Mouse (Mus musculus) E14TG2a.4 (cell line): ENCODE results near the gene Fbxl3.

Experiments
- H3K27me3 ChIP-seq: 2 replicates; pipeline ENCODE4 v1.6.1; 2014; ENCODE audit warnings: low read length, control low read depth; ENCODE audit not compliant: insufficient read depth
- H3K36me3 ChIP-seq: 2 replicates; pipeline ENCODE4 v1.6.1; 2014; ENCODE audit warnings: low read length, control low read depth; ENCODE audit not compliant: insufficient read depth
- H3K4me1 ChIP-seq: replicated peaks from 2 replicates; pipeline ENCODE4 v1.6.1; 2014; ENCODE audit warnings: low read depth, low read length, control low read depth
- H3K4me3 ChIP-seq: replicated peaks from 2 replicates; pipeline ENCODE4 v1.5.1; 2014; ENCODE audit warnings: mild to moderate bottlenecking, low read length
- H3K9me3 ChIP-seq: 2 replicates; pipeline ENCODE4 v1.6.1; 2014; ENCODE audit warnings: low read length, control low read depth
- CTCF ChIP-seq: conservative IDR thresholded peaks from 2 replicates; pipeline ENCODE4 v1.5.1; 2014; ENCODE audit warnings: low read length
- NANOG ChIP-seq: IDR thresholded peaks from 2 replicates; pipeline ENCODE4 v1.6.1; 2014; ENCODE audit warnings: borderline replicate concordance, low read length, mixed read lengths
- POU5F1 ChIP-seq: IDR thresholded peaks from 2 replicates; pipeline ENCODE4 v1.6.1; 2014; ENCODE audit warnings: low read length, borderline replicate concordance

Gene Fbxl3

GRCm38 (mm10) chr14:103102246-103102645 lies 2.9 kb upstream of the Fbxl3 start:
- TF ChIP-seq NANOG (no peak), CTCF (no peak), POU5F1 (no peak)
- H3K36me3 ChIP-seq = no peaks in the 10 kb centered on the region
- H3K9me3 ChIP-seq = no peaks in the 10 kb centered on the region
- peaks cover 2% of the 10 kb centered on the region; the same call in 1 of the 2 replicates for H3K27me3 ChIP-seq
- H3K4me1 ChIP-seq = peaks cover 30% of the 10 kb centered on the region
- 0 out of 2 replicates have a peak overlapping the region, but pooled peaks have one; percentile 13 for H3K4me3 ChIP-seq

DNA sequence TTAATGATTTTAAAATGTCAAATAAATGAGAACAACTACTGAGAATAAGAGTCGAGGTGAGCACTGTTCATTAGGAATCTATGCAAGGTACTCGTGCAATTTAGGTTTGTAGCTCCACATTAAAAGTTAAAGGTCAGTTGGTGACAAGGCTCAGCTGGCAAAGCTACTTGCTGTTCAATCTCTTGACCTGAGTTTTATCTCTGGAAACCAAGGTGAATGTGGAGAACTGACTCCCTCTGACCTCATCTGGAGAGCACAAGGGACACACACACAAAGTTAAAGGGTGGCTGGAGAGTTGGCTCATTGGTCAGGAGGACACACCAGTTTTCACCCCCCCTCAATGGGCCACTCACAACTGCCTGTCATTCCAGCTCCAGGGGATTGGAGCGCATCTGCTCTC lies 1.8 kb upstream of the Fbxl3 start:
- peaks cover 2% of the 10 kb centered on the region; the same call in 1 of the 2 replicates for H3K27me3 ChIP-seq
- H3K36me3 ChIP-seq = peaks cover 8% of the 10 kb centered on the region
- no peaks in the 10 kb centered on the region for H3K9me3 ChIP-seq
- no peak overlapping the region for H3K4me3 ChIP-seq
- TF ChIP-seq CTCF = no peak
- TF ChIP-seq POU5F1 = no peak
- no peak for TF ChIP-seq NANOG
- peaks cover 41% of the 10 kb centered on the region for H3K4me1 ChIP-seq

- no peak for TF ChIP-seq NANOG
- no peak for TF ChIP-seq CTCF
- TF ChIP-seq POU5F1 = no peak
- no peak overlapping the region; the same call in 1 of the 2 replicates for H3K4me3 ChIP-seq
- no peaks in the 10 kb centered on the region for H3K9me3 ChIP-seq
- peaks cover 3% of the 10 kb centered on the region for H3K27me3 ChIP-seq
- H3K36me3 ChIP-seq = peaks cover 15% of the 10 kb centered on the region
- peaks cover 50% of the 10 kb centered on the region for H3K4me1 ChIP-seq
Observed at GRCm38 (mm10) chr14:103100296-103100695, 930 bp upstream of the Fbxl3 start.

GRCm38 (mm10) chr14:103098587-103099235 lies 655 bp downstream of the Fbxl3 start:
- TF ChIP-seq POU5F1 (no peak), CTCF (no peak)
- H3K27me3 ChIP-seq = peaks cover 6% of the 10 kb centered on the region

GRCm38 (mm10) chr14:103098213-103098586 lies 1.2 kb downstream of the Fbxl3 start:
- Histone ChIP-seq H3K36me3 (peaks cover 36% of the 10 kb centered on the region), H3K4me3 (peak overlapping the region; percentile 92), H3K4me1 (peaks cover 70% of the 10 kb centered on the region), H3K9me3 (no peaks in the 10 kb centered on the region), H3K27me3 (peaks cover 6% of the 10 kb centered on the region)
- TF ChIP-seq NANOG = no peak
- no peak for TF ChIP-seq POU5F1
- TF ChIP-seq CTCF = no peak

More at GRCm38 (mm10) chr14:103098587-103099235, 655 bp downstream of the Fbxl3 start:
- Histone ChIP-seq H3K9me3 (no peaks in the 10 kb centered on the region), H3K36me3 (peaks cover 31% of the 10 kb centered on the region), H3K4me1 (peaks cover 65% of the 10 kb centered on the region), H3K4me3 (peak overlapping the region; percentile 92)

GRCm38 (mm10) chr14:103096621-103097020 lies 2.7 kb downstream of the Fbxl3 start:
- no peak for TF ChIP-seq NANOG
- TF ChIP-seq CTCF = no peak
- no peak for TF ChIP-seq POU5F1
- peak overlapping the region; percentile 92 for H3K4me3 ChIP-seq
- H3K27me3 ChIP-seq = peaks cover 6% of the 10 kb centered on the region
- H3K36me3 ChIP-seq = peaks cover 51% of the 10 kb centered on the region
- no peaks in the 10 kb centered on the region for H3K9me3 ChIP-seq
- H3K4me1 ChIP-seq = peaks cover 67% of the 10 kb centered on the region

- H3K36me3 ChIP-seq = peaks cover 59% of the 10 kb centered on the region
- peaks cover 6% of the 10 kb centered on the region for H3K27me3 ChIP-seq
- H3K4me3 ChIP-seq = peak overlapping the region; percentile 92; the same call in 1 of the 2 replicates
- peaks cover 67% of the 10 kb centered on the region for H3K4me1 ChIP-seq
- H3K9me3 ChIP-seq = no peaks in the 10 kb centered on the region
- TF ChIP-seq CTCF = no peak
- TF ChIP-seq POU5F1 = no peak
- no peak for TF ChIP-seq NANOG
Observed at GRCm38 (mm10) chr14:103095826-103096225, 3.5 kb downstream of the Fbxl3 start.

DNA sequence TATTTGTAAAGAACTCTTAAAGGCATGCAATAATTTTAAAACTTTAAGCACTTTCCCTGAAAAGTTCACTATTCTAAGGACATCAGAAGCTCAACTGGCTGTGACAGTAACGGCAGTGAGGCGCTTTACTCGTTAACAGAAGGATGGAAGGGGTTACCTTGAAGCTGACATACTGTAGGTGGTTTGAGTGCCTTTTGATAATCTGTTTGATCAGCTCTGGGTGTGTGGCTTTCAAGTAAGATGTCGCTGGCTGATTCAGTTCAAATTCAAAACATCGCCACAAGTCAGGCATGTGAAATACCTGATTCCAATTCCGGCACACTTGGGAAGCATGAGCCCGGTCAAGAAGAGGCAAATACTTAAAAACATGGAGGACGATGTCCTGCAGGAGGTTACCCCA lies 4.3 kb downstream of the Fbxl3 start:
- Histone ChIP-seq H3K27me3 (peaks cover 6% of the 10 kb centered on the region), H3K4me3 (peak overlapping the region; percentile 58), H3K36me3 (peaks cover 65% of the 10 kb centered on the region), H3K4me1 (peaks cover 66% of the 10 kb centered on the region), H3K9me3 (no peaks in the 10 kb centered on the region)
- TF ChIP-seq CTCF (no peak), NANOG (no peak), POU5F1 (no peak)
